10 mouse cellular contexts compared by ENCODE assay signal in the genomic region with DNA sequence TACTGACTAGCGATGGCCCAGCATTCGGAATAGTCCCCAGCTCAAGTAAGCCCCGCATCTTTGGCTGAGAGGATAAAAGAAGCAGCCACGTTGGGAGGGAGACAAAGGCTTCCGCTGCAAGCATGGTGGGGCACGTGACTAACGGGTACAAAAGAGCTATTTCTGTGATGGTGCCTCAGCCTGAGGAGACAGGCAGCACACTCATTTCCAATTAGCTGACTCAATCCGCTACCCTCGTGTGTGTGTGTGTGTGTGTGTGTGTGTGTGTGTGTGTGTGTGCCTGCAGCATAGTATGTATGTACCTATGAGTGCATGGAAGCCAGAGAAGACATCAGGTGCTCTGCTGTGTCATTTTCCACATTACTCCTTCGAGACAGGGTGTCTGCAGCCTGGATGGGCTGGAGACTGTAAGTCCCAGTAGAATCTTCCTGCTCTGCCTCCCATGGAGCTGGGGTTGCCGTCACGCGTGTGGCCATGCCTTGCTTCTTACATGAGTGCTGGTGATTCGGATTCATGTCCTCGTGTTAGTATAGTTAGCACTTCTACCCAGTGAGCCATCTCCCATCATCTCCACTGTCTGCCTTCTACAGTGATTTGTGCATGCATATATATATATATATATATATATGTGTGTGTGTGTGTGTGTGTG. TPM values are rescaled to one million over a fixed set of nuclear protein-coding genes. Genes with fewer than 3 reads are reported as not detected.
DNase-seq lines count a peak whose midpoint lies in the region; ATAC-seq and TF ChIP-seq lines count a peak whose summit lies in the region.
"Had no signal": no experiment of that assay in that cellular context is flagged by ENCODE, and none has a peak within 500 bp of the region (broad histone marks: within the 10 kb centered on the region; RNA-seq: fewer than 3 reads in every experiment).

No protein-coding gene starts in this region.

- no peak overlapping the region for H3K27ac ChIP-seq in heart, postnatal 0 days (ENCODE audit: low read depth)
- no peak overlapping the region for H3K27ac ChIP-seq in heart, embryonic 11.5 days (ENCODE audit: low read depth, low read length)
- peak overlapping the region; percentile 68 for H3K27ac ChIP-seq in hindbrain, embryonic 10.5 days
- H3K27ac ChIP-seq in intestine, embryonic 15.5 days: no peak overlapping the region
- H3K27ac ChIP-seq: liver, embryonic 13.5 days had no signal

- TF ChIP-seq CTCF in heart, postnatal 0 days (IDR thresholded peaks at IDR 0.05; ENCODE audit: low read depth): no peak

- no peak overlapping the region for H3K4me2 ChIP-seq in heart, postnatal 0 days (ENCODE audit: low read depth, low read length)
- H3K4me2 ChIP-seq in heart, embryonic 11.5 days: no peak overlapping the region
- no peak overlapping the region for H3K4me2 ChIP-seq in intestine, embryonic 15.5 days (replicated peaks)
- H3K4me2 ChIP-seq: liver, embryonic 13.5 days had no signal

- DNase-seq in heart, postnatal 0 days (ENCODE audit: low spot score): peak; percentile 20
- peak; percentile 29 for DNase-seq in hindbrain, embryonic 10.5 days (ENCODE audit: low spot score)
- peak; percentile 48 to 72 for DNase-seq in left cerebral cortex, postnatal 14 days (ENCODE audit: low spot score in 2 of 2)
- peak; percentile 47 for DNase-seq in right cerebral cortex, postnatal 25 days
- DNase-seq in urinary bladder, adult 18-20 months (ENCODE audit: low spot score in 2 of 2): no peak
- DNase-seq in adrenal gland, adult 8-10 months: no peak
- DNase-seq: liver, embryonic 13.5 days had no signal

- peaks cover 3% of the 10 kb centered on the region; the same call in 1 of the 2 replicates for H3K4me1 ChIP-seq in heart, postnatal 0 days (ENCODE audit: control insufficient read depth, insufficient read depth)
- H3K4me1 ChIP-seq in heart, embryonic 11.5 days (ENCODE audit: control insufficient read depth, insufficient read depth, low read length): 0 out of 2 replicates have a peak, but pooled peaks cover 2% of the 10 kb centered on the region
- peaks cover 10% of the 10 kb centered on the region for H3K4me1 ChIP-seq in hindbrain, embryonic 10.5 days (replicated peaks)
- no peaks in the 10 kb centered on the region for H3K4me1 ChIP-seq in intestine, embryonic 15.5 days (replicated peaks)
- H3K4me1 ChIP-seq: liver, embryonic 13.5 days had no signal

- 62% methylated on average over 15 of the region's 15 CpGs for WGBS in heart, postnatal 0 days
- 77% methylated on average over 15 of the region's 15 CpGs for WGBS in heart, embryonic 11.5 days (ENCODE audit: insufficient replicate concordance)
- 74% methylated on average over 15 of the region's 15 CpGs for WGBS in hindbrain, embryonic 10.5 days
- 90% methylated on average over 15 of the region's 15 CpGs for WGBS in intestine, embryonic 15.5 days

- H3K9me3 ChIP-seq in heart, postnatal 0 days (replicated peaks; ENCODE audit: control insufficient read depth, low read length): 0 out of 2 replicates have a peak, but pooled peaks cover 3% of the 10 kb centered on the region
- no peaks in the 10 kb centered on the region for H3K9me3 ChIP-seq in heart, embryonic 11.5 days (replicated peaks; ENCODE audit: control insufficient read depth, low read length)
- H3K9me3 ChIP-seq in hindbrain, embryonic 10.5 days: no peaks in the 10 kb centered on the region
- no peaks in the 10 kb centered on the region for H3K9me3 ChIP-seq in intestine, embryonic 15.5 days
- H3K9me3 ChIP-seq: liver, embryonic 13.5 days had no signal

- peak; percentile 62; the same call in 1 of the 2 replicates for ATAC-seq in heart, postnatal 0 days (ENCODE audit: insufficient read depth, low read depth)
- no peak for ATAC-seq in heart, embryonic 11.5 days (replicated peaks; ENCODE audit: insufficient number of reproducible peaks, low FRiP score, low TSS enrichment)
- ATAC-seq in intestine, embryonic 15.5 days: no peak

- H3K4me3 ChIP-seq in heart, postnatal 0 days (ENCODE audit: low read depth, low read length): no peak overlapping the region
- H3K4me3 ChIP-seq in heart, embryonic 11.5 days (ENCODE audit: low read depth, low read length): no peak overlapping the region
- no peak overlapping the region for H3K4me3 ChIP-seq in hindbrain, embryonic 10.5 days
- H3K4me3 ChIP-seq in intestine, embryonic 15.5 days (replicated peaks): no peak overlapping the region
- H3K4me3 ChIP-seq: liver, embryonic 13.5 days had no signal

- TF ChIP-seq EP300 in heart, postnatal 0 days (IDR thresholded peaks at IDR 0.05; ENCODE audit: low read depth): no peak

- H3K27me3 ChIP-seq in heart, postnatal 0 days (ENCODE audit: control insufficient read depth, insufficient read depth, low read length): no peaks in the 10 kb centered on the region
- H3K27me3 ChIP-seq in heart, embryonic 11.5 days (ENCODE audit: control insufficient read depth, insufficient read depth, low read length): no peaks in the 10 kb centered on the region
- H3K27me3 ChIP-seq in hindbrain, embryonic 10.5 days (ENCODE audit: insufficient read depth, poor library complexity, severe bottlenecking): no peaks in the 10 kb centered on the region
- no peaks in the 10 kb centered on the region for H3K27me3 ChIP-seq in intestine, embryonic 15.5 days (replicated peaks)
- H3K27me3 ChIP-seq: liver, embryonic 13.5 days had no signal

- intact Hi-C loops in left cerebral cortex, postnatal 14 days (cut with DNase I): no loop called here

- H3K36me3 ChIP-seq in heart, postnatal 0 days (replicated peaks; ENCODE audit: control insufficient read depth, insufficient read depth, low read length): no peaks in the 10 kb centered on the region
- no peaks in the 10 kb centered on the region for H3K36me3 ChIP-seq in heart, embryonic 11.5 days (ENCODE audit: control insufficient read depth, insufficient read depth, low read length)
- H3K36me3 ChIP-seq in hindbrain, embryonic 10.5 days: no peaks in the 10 kb centered on the region
- no peaks in the 10 kb centered on the region for H3K36me3 ChIP-seq in intestine, embryonic 15.5 days
- H3K36me3 ChIP-seq: liver, embryonic 13.5 days had no signal

- H3K9ac ChIP-seq in heart, postnatal 0 days (replicated peaks; ENCODE audit: low read depth, low read length): no peak overlapping the region
- H3K9ac ChIP-seq in heart, embryonic 11.5 days (ENCODE audit: low read depth, low read length): no peak overlapping the region
- H3K9ac ChIP-seq in intestine, embryonic 15.5 days: no peak overlapping the region
- H3K9ac ChIP-seq: liver, embryonic 13.5 days had no signal

RNA-seq across cellular contexts. Expression of a gene that starts 41.9 kb away (rescaled TPM):
- total RNA-seq in heart, postnatal 0 days (2014; rRNA removed; ENCODE audit: low replicate concordance): 13.8 and 25.7 TPM in 2 replicates
- 7.8 and 8.7 TPM in 2 replicates for polyA plus RNA-seq in heart, postnatal 0 days (2015; fragmentation: Nextera tagmentation; extraction: Ambion mirVana)
- polyA plus RNA-seq in heart, embryonic 11.5 days (2014; fragmentation: Nextera tagmentation; extraction: Ambion mirVana): 5.6 and 8.8 TPM in 2 replicates
- polyA plus RNA-seq in hindbrain, embryonic 10.5 days (2016; fragmentation: Nextera tagmentation; extraction: Ambion mirVana): 13.3 and 17.3 TPM in 2 replicates
- 10 to 100 TPM; 78.5 to 82.1 TPM for total RNA-seq in left cerebral cortex, postnatal 14 days (2021)
- 10 to 100 TPM; 15.4 to 22.2 (median 19.6) TPM for total RNA-seq in adrenal gland, adult 8-10 months (2022)
- 4.9 and 5.8 TPM in 2 replicates for polyA plus RNA-seq in intestine, embryonic 15.5 days (2015; fragmentation: Nextera tagmentation; extraction: Ambion mirVana)

RNA-seq across cellular contexts. Expression of a gene that starts 52.6 kb away (rescaled TPM):
- total RNA-seq in heart, postnatal 0 days (2014; rRNA removed; ENCODE audit: low replicate concordance): not detected in 2 replicates
- polyA plus RNA-seq in heart, postnatal 0 days (2015; fragmentation: Nextera tagmentation; extraction: Ambion mirVana): not detected in 2 replicates
- polyA plus RNA-seq in heart, embryonic 11.5 days (2014; fragmentation: Nextera tagmentation; extraction: Ambion mirVana): not detected in 2 replicates
- polyA plus RNA-seq in hindbrain, embryonic 10.5 days (2016; fragmentation: Nextera tagmentation; extraction: Ambion mirVana): not detected in 2 replicates
- not detected for total RNA-seq in left cerebral cortex, postnatal 14 days (2021)
- total RNA-seq in adrenal gland, adult 8-10 months (2022): not detected
- 1.9 and 3.0 TPM in 2 replicates for polyA plus RNA-seq in intestine, embryonic 15.5 days (2015; fragmentation: Nextera tagmentation; extraction: Ambion mirVana)
- total RNA-seq: gastrocnemius, adult 18-20 months had no signal
- polyA plus RNA-seq: liver, embryonic 13.5 days had no signal

Comparison
In these comparisons a context has a peak if more than half of its experiments do, and no peak if none do; other contexts are left out.
1. DNase-seq: peak in heart, postnatal 0 days (single experiment), hindbrain, embryonic 10.5 days (single experiment), left cerebral cortex, postnatal 14 days (2 of 2) and right cerebral cortex, postnatal 25 days (single experiment); none in urinary bladder, adult 18-20 months (0 of 2) and adrenal gland, adult 8-10 months (single experiment).